In the genomic region with DNA sequence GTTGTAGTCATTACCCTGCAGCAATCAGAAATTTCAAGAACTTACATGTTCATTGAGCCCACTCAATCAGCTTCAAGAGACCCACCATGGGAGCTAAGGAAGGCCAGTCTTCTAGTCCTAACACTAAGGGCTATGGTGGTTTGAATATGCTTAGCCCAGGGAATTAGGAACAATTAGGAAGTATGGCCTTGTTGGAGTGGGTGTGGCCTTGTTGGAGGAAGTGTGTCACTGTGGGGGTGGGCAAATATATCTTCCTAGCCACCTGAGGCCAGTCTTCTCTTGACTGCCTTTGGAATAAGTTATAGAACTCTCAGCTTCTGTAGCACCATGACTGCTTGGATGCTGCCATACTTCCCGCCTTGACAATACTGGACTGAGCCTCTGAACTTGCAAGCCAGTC, we compare ENCODE assay signal across 11 mouse cellular contexts. TPM values are rescaled to one million over a fixed set of nuclear protein-coding genes. Genes with fewer than 3 reads are reported as not detected.
DNase-seq lines count a peak whose midpoint lies in the region; ATAC-seq and TF ChIP-seq lines count a peak whose summit lies in the region.
"Had no signal": no experiment of that assay in that cellular context is flagged by ENCODE, and none has a peak within 500 bp of the region (broad histone marks: within the 10 kb centered on the region; RNA-seq: fewer than 3 reads in every experiment).

No protein-coding gene starts in this region.

- no peak overlapping the region for H3K4me3 ChIP-seq in midbrain, embryonic 12.5 days
- H3K4me3 ChIP-seq in midbrain, embryonic 15.5 days, result no peak overlapping the region
- no peak overlapping the region for H3K4me3 ChIP-seq in ES-Bruce4 (ENCODE audit: low read depth, low read length)
- H3K4me3 ChIP-seq in liver, postnatal 0 days (ENCODE audit: low read depth, low read length), result no peak overlapping the region

- H3K27ac ChIP-seq in midbrain, embryonic 12.5 days (replicated peaks), result no peak overlapping the region
- H3K27ac ChIP-seq in midbrain, embryonic 15.5 days, result no peak overlapping the region
- H3K27ac ChIP-seq in ES-Bruce4 (ENCODE audit: insufficient read depth, low read length), result peak overlapping the region; percentile 54; the same call in 1 of the 2 replicates
- H3K27ac ChIP-seq in liver, postnatal 0 days (ENCODE audit: low read depth), result no peak overlapping the region
- H3K27ac ChIP-seq: lung, embryonic 15.5 days had no signal

- H3K4me2 ChIP-seq in midbrain, embryonic 12.5 days (replicated peaks), result no peak overlapping the region
- H3K4me2 ChIP-seq in midbrain, embryonic 15.5 days, result no peak overlapping the region
- H3K4me2 ChIP-seq in liver, postnatal 0 days (ENCODE audit: low read depth, low read length), result 0 out of 2 replicates have a peak overlapping the region, but pooled peaks have one; percentile 22

- peaks cover 8% of the 10 kb centered on the region for H3K4me1 ChIP-seq in midbrain, embryonic 12.5 days
- H3K4me1 ChIP-seq in midbrain, embryonic 15.5 days, result peaks cover 7% of the 10 kb centered on the region
- no peaks in the 10 kb centered on the region for H3K4me1 ChIP-seq in ES-Bruce4 (ENCODE audit: control insufficient read depth, insufficient read depth, low read length)
- H3K4me1 ChIP-seq in liver, postnatal 0 days (ENCODE audit: insufficient read depth), result peaks cover 13% of the 10 kb centered on the region

- no peaks in the 10 kb centered on the region for H3K9me3 ChIP-seq in midbrain, embryonic 12.5 days
- no peaks in the 10 kb centered on the region for H3K9me3 ChIP-seq in midbrain, embryonic 15.5 days
- H3K9me3 ChIP-seq in ES-Bruce4 (replicated peaks; ENCODE audit: control insufficient read depth, insufficient read depth, low read length, poor library complexity, severe bottlenecking), result no peaks in the 10 kb centered on the region
- no peaks in the 10 kb centered on the region for H3K9me3 ChIP-seq in liver, postnatal 0 days (ENCODE audit: low read length)
- H3K9me3 ChIP-seq: hindbrain, embryonic 10.5 days; lung, embryonic 15.5 days had no signal

- no peak for TF ChIP-seq CTCF in ES-Bruce4 (IDR thresholded peaks at IDR 0.05; ENCODE audit: low read depth, low read length)
- no peak for TF ChIP-seq CTCF in liver, postnatal 0 days (IDR thresholded peaks at IDR 0.05; ENCODE audit: low read depth)

- 97% methylated on average over 1 of the region's 1 CpGs for WGBS in midbrain, embryonic 12.5 days
- 93% methylated on average over 1 of the region's 1 CpGs for WGBS in midbrain, embryonic 15.5 days
- 88% methylated on average over 1 of the region's 1 CpGs for WGBS in liver, postnatal 0 days (ENCODE audit: insufficient replicate concordance)

- TF ChIP-seq POLR2A in ES-Bruce4 (IDR thresholded peaks at IDR 0.05; ENCODE audit: insufficient read depth, low read length), result no peak

- peaks cover 35% of the 10 kb centered on the region for H3K36me3 ChIP-seq in midbrain, embryonic 12.5 days
- peaks cover 18% of the 10 kb centered on the region; the same call in 1 of the 2 replicates for H3K36me3 ChIP-seq in midbrain, embryonic 15.5 days (replicated peaks)
- H3K36me3 ChIP-seq in ES-Bruce4 (ENCODE audit: control insufficient read depth, insufficient read depth, low read length, poor library complexity, severe bottlenecking), result no peaks in the 10 kb centered on the region
- no peaks in the 10 kb centered on the region; the same call in 1 of the 2 replicates for H3K36me3 ChIP-seq in liver, postnatal 0 days (replicated peaks; ENCODE audit: insufficient read depth, low read length)
- H3K36me3 ChIP-seq: lung, embryonic 15.5 days had no signal

- peak; percentile 54 for DNase-seq in R1 (ENCODE audit: low read depth, low spot score)
- DNase-seq in liver, postnatal 0 days, result no peak
- DNase-seq in thymus, postnatal 10 days (ENCODE audit: low spot score in 2 of 2), result no peak
- no peak for DNase-seq in right cerebral cortex, adult 18-20 months
- no peak for DNase-seq in B cell, adult 2 months

- no peaks in the 10 kb centered on the region for H3K27me3 ChIP-seq in midbrain, embryonic 12.5 days
- no peaks in the 10 kb centered on the region for H3K27me3 ChIP-seq in midbrain, embryonic 15.5 days (replicated peaks)
- no peaks in the 10 kb centered on the region for H3K27me3 ChIP-seq in ES-Bruce4 (ENCODE audit: control insufficient read depth, insufficient read depth, low read length, poor library complexity, severe bottlenecking)
- H3K27me3 ChIP-seq in liver, postnatal 0 days (ENCODE audit: insufficient read depth, low read length), result no peaks in the 10 kb centered on the region
- H3K27me3 ChIP-seq: lung, embryonic 15.5 days had no signal

- no peak overlapping the region for H3K9ac ChIP-seq in midbrain, embryonic 12.5 days (replicated peaks)
- no peak overlapping the region for H3K9ac ChIP-seq in midbrain, embryonic 15.5 days
- H3K9ac ChIP-seq in ES-Bruce4 (ENCODE audit: low read depth, poor library complexity, severe bottlenecking), result no peak overlapping the region
- no peak overlapping the region for H3K9ac ChIP-seq in liver, postnatal 0 days (replicated peaks)

- TF ChIP-seq EP300 in ES-Bruce4 (IDR thresholded peaks at IDR 0.05; ENCODE audit: insufficient read depth, low read depth, low read length), result no peak
- no peak for TF ChIP-seq EP300 in liver, postnatal 0 days (IDR thresholded peaks at IDR 0.05; ENCODE audit: low read depth)

- 0 out of 2 replicates have a peak, but pooled peaks have one; percentile 9 for ATAC-seq in midbrain, embryonic 12.5 days (ENCODE audit: low FRiP score, low read depth)
- ATAC-seq in midbrain, embryonic 15.5 days (replicated peaks), result no peak
- no peak for ATAC-seq in liver, postnatal 0 days

RNA-seq across cellular contexts. Expression of a gene that starts 0.7 kb away (rescaled TPM):
- 21.9 and 23.3 TPM in 2 replicates for polyA plus RNA-seq in midbrain, embryonic 12.5 days (2016; fragmentation: Nextera tagmentation; extraction: Ambion mirVana)
- 24.7 and 28.0 TPM in 2 replicates for polyA plus RNA-seq in midbrain, embryonic 15.5 days (2015; fragmentation: Nextera tagmentation; extraction: Ambion mirVana)
- polyA plus RNA-seq in ES-Bruce4 (2011; ENCODE audit: insufficient read depth, insufficient read length, low read depth, missing spikeins), result 35.6 and 39.8 TPM in 2 replicates
- polyA plus RNA-seq in liver, postnatal 0 days (2015; fragmentation: Nextera tagmentation; extraction: Ambion mirVana), result 10.7 and 11.5 TPM in 2 replicates

RNA-seq across cellular contexts. Expression of a gene that starts 27.2 kb away (rescaled TPM):
- 48.6 and 49.8 TPM in 2 replicates for polyA plus RNA-seq in midbrain, embryonic 12.5 days (2016; fragmentation: Nextera tagmentation; extraction: Ambion mirVana)
- 153 and 155 TPM in 2 replicates for polyA plus RNA-seq in midbrain, embryonic 15.5 days (2015; fragmentation: Nextera tagmentation; extraction: Ambion mirVana)
- polyA plus RNA-seq in ES-Bruce4 (2011; ENCODE audit: insufficient read depth, insufficient read length, low read depth, missing spikeins), result 31.1 and 32.1 TPM in 2 replicates
- polyA plus RNA-seq in liver, postnatal 0 days (2015; fragmentation: Nextera tagmentation; extraction: Ambion mirVana), result 6.5 and 8.4 TPM in 2 replicates
- polyA plus RNA-seq: inflammation-experienced regulatory T-cells, adult 6 months had no signal
